Mouse (Mus musculus): ENCODE data around the gene Invs.

Gene Invs

GRCm38 (mm10) chr4:48279498-48280134, at the start of gene Invs, which contains the start of gene Erp44:
Invs (plus strand) TSS chr4:48279760.
Erp44 (minus strand) TSS chr4:48279558.
- no peak for TF ChIP-seq GATA4 (IDR thresholded peaks at IDR 0.05; ENCODE audit: insufficient replicate concordance, low read length)

- no peak for TF ChIP-seq GATA4 (IDR thresholded peaks at IDR 0.05; ENCODE audit: insufficient replicate concordance, low read length)
Observed at GRCm38 (mm10) chr4:48236721-48237120, 42.8 kb upstream of the Invs start.

- TF ChIP-seq GATA4 (IDR thresholded peaks at IDR 0.05; ENCODE audit: insufficient replicate concordance, low read length): no peak
Observed at GRCm38 (mm10) chr4:48239046-48239445, 40.5 kb upstream of the Invs start.

GRCm38 (mm10) chr4:48242482-48242881, 37.1 kb upstream of the Invs start:
- no peak for TF ChIP-seq GATA4 (IDR thresholded peaks at IDR 0.05; ENCODE audit: insufficient replicate concordance, low read length)

- TF ChIP-seq GATA4 (IDR thresholded peaks at IDR 0.05; ENCODE audit: insufficient replicate concordance, low read length): no peak
Observed at GRCm38 (mm10) chr4:48243737-48244136, 35.8 kb upstream of the Invs start.

- no peak for TF ChIP-seq GATA4 (IDR thresholded peaks at IDR 0.05; ENCODE audit: insufficient replicate concordance, low read length)
Observed at GRCm38 (mm10) chr4:48244280-48244679, 35.3 kb upstream of the Invs start.

- TF ChIP-seq GATA4 (IDR thresholded peaks at IDR 0.05; ENCODE audit: insufficient replicate concordance, low read length): no peak
Observed at GRCm38 (mm10) chr4:48253266-48253665, 26.3 kb upstream of the Invs start.

DNA sequence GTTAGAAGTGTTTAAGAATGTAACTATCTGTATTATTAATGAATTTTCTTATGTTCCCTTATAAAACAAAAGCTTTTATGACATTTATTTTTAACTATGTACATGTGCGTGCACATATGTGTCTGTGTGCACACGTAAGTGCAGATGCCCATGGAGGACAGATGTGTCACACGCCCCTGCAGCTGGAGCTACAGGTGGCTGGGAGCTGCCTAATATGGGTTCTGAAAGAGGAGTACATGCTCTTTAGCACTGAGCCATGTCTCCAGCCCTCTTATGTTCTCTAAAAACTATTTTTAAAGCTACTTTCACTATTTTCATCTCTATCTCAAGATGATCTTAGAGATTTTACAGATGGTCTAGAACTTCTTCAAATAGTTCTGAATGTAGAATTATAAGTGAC, 21.5 kb upstream of the Invs start:
- TF ChIP-seq GATA4 (IDR thresholded peaks at IDR 0.05; ENCODE audit: insufficient replicate concordance, low read length): no peak

GRCm38 (mm10) chr4:48267683-48268082, 11.9 kb upstream of the Invs start:
- no peak for TF ChIP-seq GATA4 (IDR thresholded peaks at IDR 0.05; ENCODE audit: insufficient replicate concordance, low read length)

DNA sequence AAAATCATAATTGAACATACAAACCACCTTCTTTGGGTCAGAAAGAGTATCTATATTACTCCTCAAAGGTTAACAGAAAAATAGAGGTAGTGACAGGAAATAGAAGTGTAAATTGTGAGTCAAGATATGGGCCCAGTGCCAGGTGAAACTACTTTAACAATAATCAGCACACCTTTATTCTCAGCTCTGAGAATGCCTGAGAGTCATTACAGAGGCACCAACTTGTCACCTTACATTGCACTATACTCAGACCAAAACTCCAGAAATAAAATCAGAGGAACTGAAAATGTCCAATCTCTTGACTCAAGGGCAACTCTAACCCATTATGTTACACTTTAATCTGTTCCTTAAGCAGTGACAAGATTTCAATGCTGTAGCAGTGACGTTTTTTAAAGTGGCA, 11.4 kb upstream of the Invs start:
- no peak for TF ChIP-seq GATA4 (IDR thresholded peaks at IDR 0.05; ENCODE audit: insufficient replicate concordance, low read length)

GRCm38 (mm10) chr4:48270532-48270931, 9.0 kb upstream of the Invs start:
- no peak for TF ChIP-seq GATA4 (IDR thresholded peaks at IDR 0.05; ENCODE audit: insufficient replicate concordance, low read length)

DNA sequence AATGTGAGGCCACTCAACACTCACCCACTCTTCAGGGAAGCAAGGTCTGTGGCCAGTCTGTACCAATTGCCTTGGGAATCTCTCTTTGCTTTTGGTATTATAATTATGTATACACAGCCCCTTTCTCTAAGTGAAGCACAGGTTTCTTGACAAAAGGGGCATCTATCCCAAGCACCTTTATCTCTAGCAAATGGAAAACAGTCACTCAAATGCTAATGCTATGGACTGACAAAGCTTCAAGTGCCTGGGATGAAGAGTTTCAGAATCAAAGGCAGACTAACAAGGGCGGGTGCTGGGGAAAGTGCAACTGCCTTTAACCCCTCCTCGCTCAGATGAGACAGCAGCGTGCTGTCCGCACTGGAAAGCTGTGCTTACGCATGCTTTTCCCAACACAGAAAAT, 7.7 kb upstream of the Invs start:
- TF ChIP-seq GATA4 (IDR thresholded peaks at IDR 0.05; ENCODE audit: insufficient replicate concordance, low read length): no peak

DNA sequence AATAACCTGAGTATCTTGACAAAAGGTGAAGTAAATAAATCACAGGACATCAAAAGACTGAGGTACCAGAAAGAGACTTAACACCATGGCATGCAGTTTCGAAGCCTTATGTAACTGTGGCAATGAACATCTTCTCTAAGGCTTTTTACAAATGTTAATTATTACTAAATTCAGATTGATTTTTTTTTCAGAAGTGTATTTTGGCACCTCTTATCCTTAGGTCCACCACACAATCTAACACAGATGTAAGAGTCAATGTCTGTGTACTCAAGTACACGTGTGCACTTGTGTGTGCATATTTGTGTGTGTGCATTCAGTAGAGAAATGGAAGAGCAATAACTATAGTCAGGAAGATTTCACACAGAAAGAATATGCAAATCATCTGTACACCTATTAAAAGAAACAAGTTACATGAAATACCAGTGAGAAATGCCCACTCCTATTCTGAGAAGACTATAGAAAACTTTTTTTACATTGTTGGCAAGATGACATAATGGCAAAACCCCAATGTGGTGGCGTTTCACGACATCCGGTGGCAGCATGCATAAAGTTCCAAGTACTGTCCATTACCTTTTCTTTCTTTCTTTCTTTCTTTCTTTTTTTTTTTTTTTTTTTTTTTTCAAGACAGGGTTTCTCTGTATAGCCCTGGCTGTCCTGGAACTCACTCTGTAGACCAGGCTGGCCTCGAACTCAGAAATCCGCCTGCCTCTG, 6.3 kb upstream of the Invs start:
- no peak for TF ChIP-seq GATA4 (IDR thresholded peaks at IDR 0.05; ENCODE audit: insufficient replicate concordance, low read length)

DNA sequence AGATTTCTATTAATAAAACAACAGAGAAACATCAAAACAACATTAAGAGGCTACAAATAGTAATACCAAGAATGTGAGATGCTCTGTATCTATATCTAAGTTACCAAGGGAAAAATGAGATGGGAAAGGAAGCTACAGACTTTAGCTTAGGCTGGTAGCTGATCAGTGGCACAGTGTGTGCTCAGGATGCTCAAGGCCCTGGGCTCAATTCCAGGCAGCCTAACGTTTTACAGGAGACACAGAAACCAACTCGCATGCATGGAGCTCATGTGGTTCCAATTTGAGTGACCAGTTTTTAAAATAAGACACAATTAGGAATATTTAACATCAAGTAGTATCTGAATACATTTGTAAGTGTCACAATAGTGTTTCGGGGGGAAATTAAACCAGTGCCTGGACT, 3.8 kb upstream of the Invs start:
- no peak for TF ChIP-seq GATA4 (IDR thresholded peaks at IDR 0.05; ENCODE audit: insufficient replicate concordance, low read length)

DNA sequence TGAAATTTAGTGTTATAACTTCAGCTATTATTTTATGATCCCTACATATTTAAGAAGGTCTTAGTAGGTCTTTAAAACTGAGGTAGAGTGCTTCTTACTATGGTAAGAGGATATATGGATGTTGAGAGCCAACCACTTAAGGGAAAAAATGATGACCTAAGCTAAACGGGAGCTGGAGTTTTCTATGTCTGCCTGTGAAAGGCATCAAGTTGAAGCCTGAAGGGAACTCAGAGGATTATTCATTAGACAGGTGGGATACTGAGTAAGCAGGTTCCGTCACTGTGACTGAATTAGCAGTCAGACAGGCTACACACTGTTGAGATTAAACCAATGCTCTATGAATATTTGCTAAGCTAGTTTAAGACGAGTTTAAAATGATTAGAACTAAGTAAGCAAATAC, 2.5 kb upstream of the Invs start:
- TF ChIP-seq GATA4 (IDR thresholded peaks at IDR 0.05; ENCODE audit: insufficient replicate concordance, low read length): no peak

DNA sequence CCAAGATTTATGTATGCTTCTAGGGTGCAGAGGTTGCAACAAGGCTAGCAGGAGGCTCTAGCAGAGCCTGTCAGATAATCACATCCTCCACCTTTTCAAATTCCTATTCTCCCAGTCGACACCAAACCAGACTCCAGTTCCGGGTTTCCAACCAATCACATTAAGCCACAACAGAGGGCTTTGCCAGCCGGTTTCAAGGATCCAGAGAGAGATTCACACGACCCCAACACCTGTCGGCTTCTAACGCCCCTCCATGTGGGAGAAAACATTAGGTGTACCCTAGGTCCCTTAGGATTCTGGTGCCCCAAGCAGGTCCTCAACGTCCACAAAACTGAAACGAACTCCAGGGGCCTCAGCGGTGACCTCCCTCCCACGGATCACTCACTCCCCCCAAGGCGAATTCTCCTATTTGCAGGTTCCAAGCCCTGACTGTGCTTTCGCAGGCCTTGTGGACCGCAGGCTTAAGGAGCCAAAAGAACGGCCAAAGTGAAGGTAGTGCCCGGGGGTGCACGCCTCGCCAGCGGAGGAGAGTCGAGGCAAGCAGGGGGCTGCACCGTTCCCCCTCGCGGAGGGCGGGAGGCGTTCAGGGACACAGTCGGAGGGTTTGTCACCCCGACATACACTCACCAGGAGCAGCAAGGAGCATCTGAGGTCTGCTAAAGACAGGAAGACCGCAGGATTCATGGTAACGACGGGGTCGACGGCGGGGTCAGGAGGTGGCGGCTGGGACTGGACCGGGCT, 633 bp upstream of the Invs start:
- no peak for TF ChIP-seq GATA4 (IDR thresholded peaks at IDR 0.05; ENCODE audit: insufficient replicate concordance, low read length)

All from liver, adult (tissue).